Mouse (Mus musculus): ENCODE data around the gene Cyba. TPM values are rescaled to one million over a fixed set of nuclear protein-coding genes. Genes with fewer than 3 reads are reported as not detected.

Gene Cyba
- polyA plus RNA-seq, 1 experiment from 2014 or later = 118 TPM

DNA sequence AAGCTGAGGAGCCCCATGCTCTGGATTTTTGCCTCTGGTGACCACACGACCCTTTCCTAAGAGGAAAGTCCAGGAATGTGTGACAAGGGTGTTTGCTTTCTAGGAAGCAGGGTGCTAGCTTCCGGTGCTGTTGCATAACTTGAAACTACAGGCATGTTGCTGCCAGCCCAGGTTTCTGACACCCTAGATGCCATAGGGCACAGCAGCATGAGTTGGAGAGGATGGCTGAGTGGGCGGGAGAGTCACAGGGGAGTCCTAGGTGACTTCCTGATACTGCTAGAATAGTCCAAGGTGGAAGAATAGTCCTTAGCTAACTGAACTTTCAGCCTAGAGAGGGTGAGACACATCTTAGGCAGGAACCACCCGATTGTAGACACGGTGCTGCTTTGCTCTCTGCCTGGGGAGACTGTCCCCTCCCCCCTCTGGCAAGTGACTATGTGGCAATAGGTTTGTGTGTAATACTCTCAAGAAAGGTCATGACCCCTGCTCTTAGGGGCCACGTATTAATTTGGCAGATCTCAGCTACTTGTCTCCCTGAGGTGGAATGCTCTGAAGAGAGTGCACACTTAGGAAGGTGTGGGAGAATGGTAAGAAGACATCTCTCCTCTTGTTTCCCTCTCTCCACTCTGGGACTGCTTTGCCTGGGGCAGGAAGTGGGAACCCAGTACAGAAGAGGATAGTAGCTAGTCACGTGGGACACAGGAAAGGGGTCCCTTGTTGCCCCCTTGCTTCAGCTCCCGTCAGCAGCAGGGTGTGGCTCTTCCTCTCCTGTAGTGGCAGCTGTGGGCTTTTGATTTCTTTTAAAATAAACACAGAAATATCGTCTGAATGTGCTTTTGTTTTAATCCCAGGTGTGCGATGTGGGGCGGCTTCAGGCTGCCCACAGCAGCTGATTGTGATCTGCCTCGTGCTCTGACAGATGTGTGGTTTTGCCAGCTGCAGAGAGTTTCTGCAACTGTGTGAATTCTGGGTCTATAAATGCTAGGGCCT lies 31.2 kb upstream of the Cyba start:
- Histone ChIP-seq H3K27me3 (peaks cover 43% of the 10 kb centered on the region), H3K9ac (no peak overlapping the region), H3K4me3 (no peak overlapping the region), H3K9me3 (no peaks in the 10 kb centered on the region), H3K27ac (no peak overlapping the region), H3K4me1 (peaks cover 27% of the 10 kb centered on the region), H3K4me2 (no peak overlapping the region), H3K36me3 (peaks cover 43% of the 10 kb centered on the region)
- 39% methylated on average over 12 of the region's 12 CpGs for WGBS
- no peak for ATAC-seq (ENCODE audit: insufficient number of reproducible peaks, insufficient read depth, low FRiP score, low TSS enrichment, low read depth)

DNA sequence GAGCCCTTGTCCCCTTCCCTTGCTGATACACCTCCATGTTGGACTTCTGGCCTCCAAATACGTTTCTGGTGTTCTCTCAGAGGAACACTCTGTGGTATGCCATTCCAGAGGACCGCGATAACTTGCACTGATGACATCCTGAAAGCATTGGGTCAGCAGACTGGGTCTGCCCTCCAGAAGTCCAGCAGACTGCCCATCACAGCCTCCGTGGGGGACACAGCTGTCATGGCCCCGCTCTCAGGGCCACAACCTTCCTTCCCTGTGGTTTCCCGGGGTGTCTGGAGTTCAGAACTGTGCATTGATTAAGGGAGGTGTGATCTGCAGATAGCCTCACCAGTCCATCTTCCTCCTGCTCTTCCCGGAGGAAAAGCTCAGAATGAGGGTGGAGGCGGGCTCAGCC lies 29.8 kb upstream of the Cyba start:
- 79% methylated on average over 8 of the region's 8 CpGs for WGBS

DNA sequence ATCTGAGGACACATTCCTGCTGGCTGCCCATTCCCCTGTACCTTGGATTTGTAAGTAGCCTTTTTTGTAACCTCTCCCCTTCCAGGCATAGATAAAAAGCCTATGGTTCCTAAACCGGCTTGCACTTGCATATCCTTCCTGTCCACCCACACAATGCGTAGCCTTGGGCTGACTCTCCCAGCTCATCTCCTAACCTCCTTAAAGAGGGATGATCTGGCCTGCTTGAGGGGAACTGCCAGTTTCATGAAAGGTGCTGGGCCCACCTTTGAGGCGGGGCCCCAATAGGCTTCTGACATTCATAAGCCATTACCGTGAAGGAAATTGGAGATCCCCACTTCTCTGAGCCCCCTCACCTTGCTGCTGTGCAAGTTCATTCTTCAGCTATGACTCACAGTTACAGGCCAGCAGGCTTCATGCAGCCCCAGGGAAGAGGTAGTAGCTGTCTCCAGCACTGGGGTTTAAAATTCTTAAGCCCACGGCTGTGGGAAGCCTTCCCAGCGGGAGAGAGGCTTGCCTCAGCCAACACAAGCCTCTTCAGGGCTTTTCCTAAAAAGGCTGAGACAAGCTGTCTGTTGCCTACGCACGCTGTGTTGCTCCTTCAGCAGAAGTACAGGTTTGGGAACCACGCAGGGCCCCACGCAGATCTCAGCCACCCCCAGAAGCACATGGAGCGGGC lies 28.9 kb upstream of the Cyba start:
- no peak overlapping the region for H3K9ac ChIP-seq
- H3K9me3 ChIP-seq = no peaks in the 10 kb centered on the region
- H3K36me3 ChIP-seq = peaks cover 19% of the 10 kb centered on the region
- ATAC-seq (ENCODE audit: insufficient number of reproducible peaks, insufficient read depth, low FRiP score, low TSS enrichment, low read depth) = no peak
- H3K4me2 ChIP-seq = no peak overlapping the region
- H3K4me1 ChIP-seq = peaks cover 27% of the 10 kb centered on the region
- 50% methylated on average over 11 of the region's 11 CpGs for WGBS
- H3K4me3 ChIP-seq = no peak overlapping the region
- no peak overlapping the region for H3K27ac ChIP-seq
- H3K27me3 ChIP-seq = peaks cover 64% of the 10 kb centered on the region

More for the DNA sequence above, 29.8 kb upstream of the Cyba start:
- peaks cover 28% of the 10 kb centered on the region for H3K36me3 ChIP-seq
- H3K27me3 ChIP-seq = peaks cover 57% of the 10 kb centered on the region
- ATAC-seq (ENCODE audit: insufficient number of reproducible peaks, insufficient read depth, low FRiP score, low TSS enrichment, low read depth) = no peak
- H3K4me1 ChIP-seq = peaks cover 27% of the 10 kb centered on the region
- no peak overlapping the region for H3K4me2 ChIP-seq
- no peak overlapping the region for H3K9ac ChIP-seq
- H3K9me3 ChIP-seq = no peaks in the 10 kb centered on the region
- no peak overlapping the region for H3K4me3 ChIP-seq
- H3K27ac ChIP-seq = no peak overlapping the region

DNA sequence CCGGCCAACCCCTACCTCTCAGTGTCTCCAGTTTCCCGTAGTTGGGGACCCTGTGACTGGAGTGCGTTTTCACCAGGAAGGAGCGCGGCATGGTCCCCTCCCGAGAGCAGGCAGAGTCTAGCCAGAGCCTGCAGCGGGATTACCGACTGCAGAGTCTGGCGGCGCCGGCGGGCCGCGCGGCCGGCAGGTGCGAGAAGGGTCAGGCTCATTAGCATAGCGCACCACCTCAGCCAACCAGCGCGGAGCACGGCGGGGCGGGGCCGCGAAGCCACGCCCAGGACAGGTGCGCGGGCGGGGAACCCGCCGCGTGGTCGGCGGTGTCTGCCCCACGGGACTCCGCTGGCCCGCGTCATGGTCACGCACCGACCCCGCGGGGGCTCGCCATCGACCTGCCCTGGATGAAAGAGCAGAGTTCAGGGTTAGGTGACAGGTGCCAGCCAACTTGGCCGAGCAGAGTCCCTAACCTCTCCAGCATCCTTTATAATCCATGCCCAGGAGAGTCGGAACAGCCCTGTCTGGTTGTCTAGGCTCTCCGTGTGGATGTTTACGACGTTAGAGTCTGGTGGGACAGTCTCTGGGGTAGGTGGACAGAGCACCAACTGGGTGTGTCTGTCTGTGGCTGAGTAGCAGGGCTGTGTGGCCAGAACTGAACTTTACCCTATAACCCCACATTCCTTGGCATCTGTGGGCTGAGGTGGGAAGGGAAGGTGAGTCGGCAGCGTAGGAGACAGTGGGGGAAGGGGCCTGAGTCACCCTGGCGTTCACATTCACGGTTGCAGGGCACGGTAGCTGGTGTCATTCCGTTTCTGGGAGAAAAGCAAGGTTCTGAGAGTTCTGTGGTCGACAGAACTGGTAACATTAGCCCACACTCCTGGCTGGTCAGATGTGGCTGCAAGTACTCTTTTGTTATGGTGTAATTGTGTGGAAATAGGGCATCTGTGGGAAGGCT lies 28.1 kb upstream of the Cyba start, which contains the start of gene Snai3:
Snai3 (minus strand) TSS at position 210 of the 949 bp plus-strand sequence.
- Histone ChIP-seq H3K9ac (peak within 1 kb of the TSS; percentile 37; the same call in 1 of the 2 replicates), H3K4me3 (peak within 1 kb of the TSS; percentile 28), H3K4me2 (peak within 1 kb of the TSS; percentile 56), H3K4me1 (peaks cover 27% of the 10 kb centered on the region), H3K27me3 (peaks cover 70% of the 10 kb centered on the region), H3K27ac (no peak within 1 kb of the TSS), H3K9me3 (no peaks in the 10 kb centered on the region), H3K36me3 (peaks cover 11% of the 10 kb centered on the region)
- ATAC-seq (ENCODE audit: insufficient number of reproducible peaks, insufficient read depth, low FRiP score, low TSS enrichment, low read depth) = peak; percentile 60; the same call in 1 of the 2 replicates
- WGBS = 2% methylated on average over 56 of the region's 56 CpGs

DNA sequence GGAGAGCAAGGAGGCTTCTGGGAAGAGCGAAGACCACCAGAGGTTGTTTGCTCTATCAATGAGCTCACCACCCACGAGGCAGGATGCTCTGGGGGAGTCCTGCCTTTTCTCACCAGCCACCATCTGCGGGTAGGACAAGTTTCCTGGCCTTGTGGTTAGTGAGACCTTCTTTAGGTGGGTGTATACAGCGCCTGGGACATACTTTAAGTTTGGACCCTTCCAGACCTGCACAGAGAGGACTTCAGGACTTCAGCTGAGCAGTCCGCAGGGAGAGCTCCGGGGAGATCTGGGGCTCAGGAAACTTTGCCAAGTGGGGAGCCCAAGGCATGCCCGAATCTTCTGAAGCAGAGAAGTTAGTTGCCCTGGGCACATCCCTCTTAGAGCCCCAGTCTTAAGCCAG lies 27.3 kb upstream of the Cyba start:
- 24% methylated on average over 7 of the region's 7 CpGs for WGBS
- Histone ChIP-seq H3K27me3 (peaks cover 70% of the 10 kb centered on the region), H3K9me3 (no peaks in the 10 kb centered on the region), H3K4me2 (peak overlapping the region; percentile 56), H3K4me1 (peaks cover 27% of the 10 kb centered on the region), H3K36me3 (peaks cover 3% of the 10 kb centered on the region; the same call in 1 of the 2 replicates), H3K27ac (no peak overlapping the region), H3K9ac (peak overlapping the region; percentile 37; the same call in 1 of the 2 replicates), H3K4me3 (peak overlapping the region; percentile 28)
- ATAC-seq (ENCODE audit: insufficient number of reproducible peaks, insufficient read depth, low FRiP score, low TSS enrichment, low read depth) = no peak

GRCm38 (mm10) chr8:122459218-122459900 lies 26.6 kb upstream of the Cyba start:
- WGBS = 61% methylated on average over 6 of the region's 6 CpGs
- Histone ChIP-seq H3K4me3 (no peak overlapping the region), H3K4me2 (peak overlapping the region; percentile 56; the same call in 1 of the 2 replicates), H3K4me1 (peaks cover 27% of the 10 kb centered on the region), H3K9ac (no peak overlapping the region), H3K9me3 (no peaks in the 10 kb centered on the region), H3K36me3 (no peaks in the 10 kb centered on the region), H3K27me3 (peaks cover 70% of the 10 kb centered on the region), H3K27ac (no peak overlapping the region)
- no peak for ATAC-seq (ENCODE audit: insufficient number of reproducible peaks, insufficient read depth, low FRiP score, low TSS enrichment, low read depth)

GRCm38 (mm10) chr8:122457171-122457570 lies 24.4 kb upstream of the Cyba start:
- Histone ChIP-seq H3K4me2 (no peak overlapping the region), H3K27ac (no peak overlapping the region), H3K36me3 (no peaks in the 10 kb centered on the region), H3K4me3 (no peak overlapping the region), H3K27me3 (peaks cover 60% of the 10 kb centered on the region), H3K9ac (no peak overlapping the region), H3K4me1 (peaks cover 22% of the 10 kb centered on the region), H3K9me3 (no peaks in the 10 kb centered on the region)
- WGBS = 66% methylated on average over 11 of the region's 11 CpGs
- ATAC-seq (ENCODE audit: insufficient number of reproducible peaks, insufficient read depth, low FRiP score, low TSS enrichment, low read depth) = no peak

DNA sequence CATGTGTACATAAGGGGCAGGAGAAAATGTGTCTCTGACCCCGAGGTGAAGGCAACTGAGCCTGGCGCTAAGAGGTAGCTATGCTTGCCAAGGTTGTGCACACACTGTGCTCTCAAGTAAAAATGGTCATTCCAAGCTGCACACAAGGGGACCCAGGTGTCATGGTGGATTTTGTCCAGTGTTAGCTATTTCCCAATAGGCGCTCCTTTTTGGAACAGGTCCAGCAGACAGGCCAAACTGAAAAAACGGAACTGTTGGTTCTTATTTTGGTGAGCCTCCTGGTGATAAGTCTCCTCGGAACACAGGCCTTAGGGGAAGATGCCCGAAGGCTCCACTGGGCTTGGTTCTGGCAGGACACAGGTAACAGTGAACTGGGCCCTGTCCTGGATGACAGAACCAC lies 21.7 kb upstream of the Cyba start:
- Histone ChIP-seq H3K9me3 (no peaks in the 10 kb centered on the region), H3K9ac (no peak overlapping the region), H3K36me3 (no peaks in the 10 kb centered on the region), H3K4me3 (no peak overlapping the region), H3K4me2 (no peak overlapping the region), H3K4me1 (no peaks in the 10 kb centered on the region), H3K27ac (no peak overlapping the region), H3K27me3 (peaks cover 32% of the 10 kb centered on the region)
- no peak for ATAC-seq (ENCODE audit: insufficient number of reproducible peaks, insufficient read depth, low FRiP score, low TSS enrichment, low read depth)
- WGBS = 86% methylated on average over 6 of the region's 6 CpGs

DNA sequence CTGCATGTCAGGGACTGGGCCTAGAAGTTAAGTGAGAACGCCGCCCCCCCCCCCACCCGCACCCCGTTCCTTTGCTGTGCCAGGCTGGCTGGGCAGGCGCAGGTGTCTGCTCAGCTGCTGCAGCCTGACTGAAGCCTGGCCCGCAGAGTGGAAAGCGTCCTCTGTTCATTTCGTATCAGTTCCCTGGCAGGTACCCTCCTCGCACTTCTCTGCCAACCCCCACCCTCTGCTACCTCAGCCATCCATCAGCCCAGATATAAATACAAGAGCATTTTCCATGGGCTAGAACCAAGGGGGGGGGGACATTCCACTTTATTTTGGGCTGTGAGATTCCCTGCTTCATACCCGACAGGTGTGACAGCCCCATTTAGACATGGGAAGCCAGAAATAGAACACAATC lies 19.4 kb upstream of the Cyba start:
- Histone ChIP-seq H3K9ac (no peak overlapping the region), H3K4me1 (no peaks in the 10 kb centered on the region), H3K27me3 (peaks cover 10% of the 10 kb centered on the region; the same call in 1 of the 2 replicates), H3K4me2 (no peak overlapping the region), H3K36me3 (no peaks in the 10 kb centered on the region), H3K9me3 (no peaks in the 10 kb centered on the region), H3K4me3 (no peak overlapping the region), H3K27ac (no peak overlapping the region)
- 87% methylated on average over 10 of the region's 10 CpGs for whole genome bisulfite sequencing
- no peak for ATAC-seq (ENCODE audit: insufficient number of reproducible peaks, insufficient read depth, low FRiP score, low TSS enrichment, low read depth)

DNA sequence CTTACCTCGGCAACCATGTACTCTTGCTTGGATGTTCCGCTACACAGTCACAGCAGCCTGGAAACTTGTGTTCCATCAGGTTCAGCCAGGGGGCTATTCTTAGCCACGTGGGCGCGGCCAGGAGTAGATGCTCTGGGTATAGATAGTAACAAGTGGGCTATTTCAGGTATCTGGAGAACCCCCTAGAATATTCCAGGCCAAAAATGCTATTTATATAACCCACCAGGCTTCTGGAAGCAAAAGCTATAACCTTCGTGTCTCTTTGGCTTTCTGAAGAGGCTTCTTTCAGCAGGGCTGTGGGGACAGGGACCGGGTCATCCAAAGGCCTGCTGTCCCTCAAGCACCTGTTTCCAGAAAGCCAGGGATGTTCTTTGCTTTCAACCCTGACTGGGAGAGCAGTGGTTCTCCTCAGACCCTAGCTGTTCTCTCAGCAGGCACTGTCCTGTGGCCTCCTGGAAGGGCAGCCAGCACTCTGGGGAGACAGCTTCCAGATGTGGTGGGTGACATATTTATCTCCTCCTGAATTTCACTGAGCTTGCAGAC lies 18.5 kb upstream of the Cyba start:
- Histone ChIP-seq H3K9ac (peak overlapping the region; percentile 40; the same call in 1 of the 2 replicates), H3K4me2 (no peak overlapping the region), H3K9me3 (no peaks in the 10 kb centered on the region), H3K27ac (no peak overlapping the region), H3K4me1 (no peaks in the 10 kb centered on the region), H3K27me3 (peaks cover 3% of the 10 kb centered on the region; the same call in 1 of the 2 replicates), H3K4me3 (no peak overlapping the region), H3K36me3 (no peaks in the 10 kb centered on the region)
- 82% methylated on average over 7 of the region's 7 CpGs for WGBS
- ATAC-seq (ENCODE audit: insufficient number of reproducible peaks, insufficient read depth, low FRiP score, low TSS enrichment, low read depth) = no peak

All from embryonic facial prominence, embryonic 13.5 days (tissue).